Mouse (Mus musculus) megakaryocyte, embryonic 14.5 days (primary cell): ENCODE measurements around the gene Mta2.

Experiments
- FLI1 ChIP-seq: IDR thresholded peaks from 2 replicates; pipeline ENCODE4 v1.6.1; 2012; ENCODE audit warnings: low read length, inconsistent platforms, mixed read lengths
- GATA1 ChIP-seq: IDR thresholded peaks from 3 replicates; pipeline ENCODE4 v1.6.1; 2012; ENCODE audit warnings: mixed read lengths, low read length, inconsistent platforms, borderline replicate concordance

GRCm38 (mm10) chr19:8962256-8962655 is 20.6 kb downstream of the Mta2 start:
- no peak for TF ChIP-seq GATA1
- TF ChIP-seq FLI1, result no peak
